ENCODE assay signal across 22 mouse cellular contexts in the genomic region with DNA sequence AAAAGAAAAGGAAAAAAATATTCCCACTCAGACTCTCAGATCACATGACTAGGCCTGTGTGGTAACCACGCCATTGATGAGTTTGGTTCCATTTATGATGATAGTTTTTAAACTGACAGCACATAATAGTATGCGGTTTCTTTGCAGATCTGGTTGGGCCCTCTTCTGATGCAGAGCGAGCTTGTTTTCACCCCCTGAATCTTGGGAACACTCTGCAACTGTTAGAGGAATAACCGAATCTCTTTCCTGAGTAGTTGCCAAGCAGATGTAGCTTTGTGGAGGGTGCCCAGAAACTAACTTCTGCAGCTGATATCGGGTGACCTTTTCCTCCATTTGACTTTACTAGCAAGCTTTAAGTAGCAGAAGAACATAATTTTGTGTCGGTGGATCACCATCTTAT. TPM values are rescaled to one million over a fixed set of nuclear protein-coding genes. Genes with fewer than 3 reads are reported as not detected.
DNase-seq lines count a peak whose midpoint lies in the region; ATAC-seq and TF ChIP-seq lines count a peak whose summit lies in the region.
"Had no signal": no experiment of that assay in that cellular context is flagged by ENCODE, and none has a peak within 500 bp of the region (broad histone marks: within the 10 kb centered on the region; RNA-seq: fewer than 3 reads in every experiment).

No protein-coding gene starts in this region.

- no peak for ATAC-seq in heart, embryonic 13.5 days (ENCODE audit: extremely low read depth, insufficient number of reproducible peaks, low FRiP score, low TSS enrichment)
- no peak for ATAC-seq in intestine, embryonic 14.5 days (replicated peaks; ENCODE audit: low FRiP score, low TSS enrichment, low read depth)
- ATAC-seq in intestine, postnatal 0 days, result no peak
- ATAC-seq: activated CD4-positive, CD25-positive, alpha-beta regulatory T cell, adult 4 months; forebrain, embryonic 15.5 days; hindbrain, postnatal 0 days; intestine, embryonic 15.5 days; Patski had no signal

- H3K4me3 ChIP-seq in gastrocnemius, adult 2 months, result no peak overlapping the region
- H3K4me3 ChIP-seq in heart, embryonic 13.5 days, result no peak overlapping the region
- H3K4me3 ChIP-seq in intestine, embryonic 14.5 days (ENCODE audit: low read depth, low read length), result no peak overlapping the region
- H3K4me3 ChIP-seq in intestine, postnatal 0 days (ENCODE audit: low read depth, low read length), result no peak overlapping the region
- H3K4me3 ChIP-seq: embryonic facial prominence, embryonic 12.5 days; forebrain, embryonic 15.5 days; hindbrain, embryonic 13.5 days; intestine, embryonic 15.5 days had no signal

- intact Hi-C loops in gastrocnemius, adult 2 months (cut with DNase I), result no loop called here
- intact Hi-C loops in gastrocnemius, postnatal 14 days (cut with DNase I; ENCODE audit: low total_unique reads), result no loop called here
- intact Hi-C loops in heart, postnatal 25 days (cut with DNase I), result loop anchor here (5.0 kb wide), 1 partner anchor 34 kb away; no protein-coding TSS in a partner anchor

- no peak overlapping the region for H3K4me2 ChIP-seq in heart, embryonic 13.5 days
- no peak overlapping the region for H3K4me2 ChIP-seq in intestine, embryonic 14.5 days (ENCODE audit: low read length)
- no peak overlapping the region for H3K4me2 ChIP-seq in intestine, postnatal 0 days (replicated peaks; ENCODE audit: low read depth)
- H3K4me2 ChIP-seq: embryonic facial prominence, embryonic 12.5 days; forebrain, embryonic 15.5 days; hindbrain, embryonic 13.5 days; intestine, embryonic 15.5 days had no signal

- no peaks in the 10 kb centered on the region for H3K27me3 ChIP-seq in heart, embryonic 13.5 days (replicated peaks)
- H3K27me3 ChIP-seq in intestine, embryonic 14.5 days (replicated peaks; ENCODE audit: control insufficient read depth, insufficient read depth, low read length), result no peaks in the 10 kb centered on the region
- no peaks in the 10 kb centered on the region for H3K27me3 ChIP-seq in intestine, postnatal 0 days (replicated peaks; ENCODE audit: control insufficient read depth, insufficient read depth, low read length)
- H3K27me3 ChIP-seq: embryonic facial prominence, embryonic 12.5 days; forebrain, embryonic 15.5 days; hindbrain, embryonic 13.5 days; intestine, embryonic 15.5 days; Patski had no signal

- DNase-seq in gastrocnemius, adult 2 months, result no peak
- no peak for DNase-seq in gastrocnemius, postnatal 14 days
- DNase-seq in heart, postnatal 25 days (ENCODE audit: low spot score), result no peak
- peak; percentile 27 for DNase-seq in intestine, embryonic 14.5 days (ENCODE audit: low spot score)
- peak; percentile 40 for DNase-seq in skeletal muscle tissue, adult 2 months (ENCODE audit: low read depth, low spot score)
- DNase-seq: adrenal gland, postnatal 14 days; cerebellum, adult 11-12 months; cerebellum, adult 9-10 months; cerebellum, postnatal 25 days; gastrocnemius, postnatal 25 days; kidney, adult 2 months had no signal

- no peaks in the 10 kb centered on the region for H3K9me3 ChIP-seq in heart, embryonic 13.5 days
- H3K9me3 ChIP-seq in intestine, embryonic 14.5 days (ENCODE audit: control insufficient read depth, low read length), result no peaks in the 10 kb centered on the region
- H3K9me3 ChIP-seq in intestine, postnatal 0 days (ENCODE audit: control insufficient read depth), result no peaks in the 10 kb centered on the region
- H3K9me3 ChIP-seq: embryonic facial prominence, embryonic 12.5 days; forebrain, embryonic 15.5 days; hindbrain, embryonic 13.5 days; intestine, embryonic 15.5 days had no signal

- peaks cover 85% of the 10 kb centered on the region for H3K4me1 ChIP-seq in heart, embryonic 13.5 days
- H3K4me1 ChIP-seq in intestine, embryonic 14.5 days (replicated peaks; ENCODE audit: control insufficient read depth, insufficient read depth, low read length), result no peaks in the 10 kb centered on the region
- H3K4me1 ChIP-seq in intestine, postnatal 0 days (replicated peaks; ENCODE audit: control insufficient read depth, insufficient read depth, low read length), result no peaks in the 10 kb centered on the region
- H3K4me1 ChIP-seq: intestine, embryonic 15.5 days had no signal

- peak overlapping the region; percentile 36 for H3K27ac ChIP-seq in gastrocnemius, adult 2 months
- peak overlapping the region; percentile 57; the same call in 1 of the 2 replicates for H3K27ac ChIP-seq in heart, embryonic 13.5 days (replicated peaks)
- H3K27ac ChIP-seq in intestine, embryonic 14.5 days (ENCODE audit: low read depth), result no peak overlapping the region
- H3K27ac ChIP-seq in intestine, postnatal 0 days (ENCODE audit: low read depth, low read length), result no peak overlapping the region
- H3K27ac ChIP-seq: embryonic facial prominence, embryonic 12.5 days; hindbrain, embryonic 13.5 days; hindbrain, postnatal 0 days; intestine, embryonic 15.5 days had no signal

- no peak overlapping the region for H3K9ac ChIP-seq in heart, embryonic 13.5 days
- no peak overlapping the region for H3K9ac ChIP-seq in intestine, embryonic 14.5 days (ENCODE audit: low read length)
- H3K9ac ChIP-seq in intestine, postnatal 0 days (ENCODE audit: low read depth, low read length), result no peak overlapping the region
- H3K9ac ChIP-seq: embryonic facial prominence, embryonic 12.5 days; forebrain, embryonic 15.5 days; hindbrain, embryonic 13.5 days; intestine, embryonic 15.5 days had no signal

- no peak for TF ChIP-seq CTCF in gastrocnemius, adult 2 months (IDR thresholded peaks at IDR 0.05)
- no peak for TF ChIP-seq CTCF in intestine, postnatal 0 days (IDR thresholded peaks at IDR 0.05; ENCODE audit: low read depth)

- 75% methylated on average over 6 of the region's 6 CpGs for WGBS in heart, embryonic 13.5 days
- WGBS in intestine, embryonic 14.5 days, result 89% methylated on average over 6 of the region's 6 CpGs
- WGBS in intestine, postnatal 0 days, result 86% methylated on average over 6 of the region's 6 CpGs

- H3K36me3 ChIP-seq in heart, embryonic 13.5 days, result no peaks in the 10 kb centered on the region; the same call in 1 of the 2 replicates
- no peaks in the 10 kb centered on the region for H3K36me3 ChIP-seq in intestine, embryonic 14.5 days (ENCODE audit: control insufficient read depth, insufficient read depth, low read length)
- no peaks in the 10 kb centered on the region for H3K36me3 ChIP-seq in intestine, postnatal 0 days (ENCODE audit: control insufficient read depth, insufficient read depth)
- H3K36me3 ChIP-seq: embryonic facial prominence, embryonic 12.5 days; forebrain, embryonic 15.5 days; hindbrain, embryonic 13.5 days; intestine, embryonic 15.5 days had no signal

RNA-seq across cellular contexts. Expression of a gene that starts 45.6 kb away (rescaled TPM):
- total RNA-seq in gastrocnemius, adult 2 months (2021), result not detected
- total RNA-seq in gastrocnemius, postnatal 14 days (2021), result under 1 TPM; 0.38 to 0.39 TPM
- 0.48 and 0.55 TPM in 2 replicates for polyA plus RNA-seq in heart, embryonic 13.5 days (2015; fragmentation: Nextera tagmentation; extraction: Ambion mirVana)
- total RNA-seq in heart, postnatal 25 days (2021), result not detected
- polyA plus RNA-seq in intestine, embryonic 14.5 days (2014; fragmentation: Nextera tagmentation; extraction: Ambion mirVana), result 5.2 and 8.0 TPM in 2 replicates
- polyA plus RNA-seq in intestine, postnatal 0 days (2015; fragmentation: Nextera tagmentation; extraction: Ambion mirVana), result 1.3 and 1.6 TPM in 2 replicates
- total RNA-seq: adrenal gland, postnatal 14 days; hematopoietic stem cell, adult 5-6 weeks had no signal
- polyA plus RNA-seq: activated CD4-positive, CD25-positive, alpha-beta regulatory T cell, adult 4 months; C2C12 had no signal

RNA-seq across cellular contexts. Expression of a gene that starts 51.0 kb away (rescaled TPM):
- 10 to 100 TPM; 57.0 to 57.8 TPM for total RNA-seq in gastrocnemius, adult 2 months (2021)
- 10 to 100 TPM; 69.5 to 70.1 TPM for total RNA-seq in gastrocnemius, postnatal 14 days (2021)
- 31.1 and 32.3 TPM in 2 replicates for polyA plus RNA-seq in heart, embryonic 13.5 days (2015; fragmentation: Nextera tagmentation; extraction: Ambion mirVana)
- total RNA-seq in heart, postnatal 25 days (2021), result 100 to 1,000 TPM; 134 to 149 TPM
- 42.1 and 43.8 TPM in 2 replicates for polyA plus RNA-seq in intestine, embryonic 14.5 days (2014; fragmentation: Nextera tagmentation; extraction: Ambion mirVana)
- 15.9 and 18.4 TPM in 2 replicates for polyA plus RNA-seq in intestine, postnatal 0 days (2015; fragmentation: Nextera tagmentation; extraction: Ambion mirVana)

Comparison
In these comparisons a context has a peak if more than half of its experiments do, and no peak if none do; other contexts are left out.
1. DNase-seq: peak in intestine, embryonic 14.5 days (single experiment) and skeletal muscle tissue, adult 2 months (single experiment); none in gastrocnemius, adult 2 months (single experiment), gastrocnemius, postnatal 14 days (single experiment) and heart, postnatal 25 days (single experiment).
2. H3K27ac ChIP-seq: peak in gastrocnemius, adult 2 months (single experiment) and heart, embryonic 13.5 days (single experiment); none in intestine, embryonic 14.5 days (single experiment) and intestine, postnatal 0 days (single experiment).